ENCODE assay signal across 9 mouse cellular contexts in the genomic region with DNA sequence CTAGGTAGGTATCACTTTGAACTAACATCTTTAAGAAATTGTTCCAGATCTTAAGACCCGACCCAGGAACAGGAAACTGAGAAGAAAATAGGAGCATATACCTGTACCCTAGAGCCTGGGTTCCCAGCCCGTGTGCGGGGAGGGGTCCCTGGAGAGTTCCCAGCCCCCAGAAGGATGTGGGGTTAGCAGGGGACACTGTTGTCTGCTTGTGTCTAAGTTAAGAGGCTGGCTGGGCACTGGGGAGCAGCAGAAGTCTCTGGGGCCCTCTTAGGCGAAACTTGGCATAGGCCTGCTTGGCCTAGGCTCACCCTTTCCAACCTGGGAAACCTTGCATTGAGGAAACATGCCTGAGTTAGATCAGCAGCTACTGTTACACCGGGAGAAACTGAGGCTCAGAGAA. TPM values are rescaled to one million over a fixed set of nuclear protein-coding genes. Genes with fewer than 3 reads are reported as not detected.
A peak's percentile ranks its signal among the peaks of the same experiment; 100 is the strongest.
DNase-seq lines count a peak whose midpoint lies in the region; ATAC-seq and TF ChIP-seq lines count a peak whose summit lies in the region.
"Had no signal": no experiment of that assay in that cellular context is flagged by ENCODE, and none has a peak within 500 bp of the region (broad histone marks: within the 10 kb centered on the region; RNA-seq: fewer than 3 reads in every experiment).

No protein-coding gene starts in this region.

- no peaks in the 10 kb centered on the region for H3K36me3 ChIP-seq in kidney, adult 2 months (ENCODE audit: control insufficient read depth, insufficient read depth, low read length)
- H3K36me3 ChIP-seq in forebrain, embryonic 14.5 days (ENCODE audit: control insufficient read depth, insufficient read depth, low read length) = no peaks in the 10 kb centered on the region
- H3K36me3 ChIP-seq in limb, embryonic 12.5 days = no peaks in the 10 kb centered on the region
- H3K36me3 ChIP-seq: liver, embryonic 13.5 days had no signal

- H3K4me2 ChIP-seq in forebrain, embryonic 14.5 days (ENCODE audit: low read length) = 0 out of 2 replicates have a peak overlapping the region, but pooled peaks have one; percentile 72
- H3K4me2 ChIP-seq in limb, embryonic 12.5 days = peak overlapping the region; percentile 91

- no peak overlapping the region for H3K9ac ChIP-seq in forebrain, embryonic 14.5 days (ENCODE audit: low read length)
- no peak overlapping the region for H3K9ac ChIP-seq in limb, embryonic 12.5 days (replicated peaks)
- H3K9ac ChIP-seq: liver, embryonic 13.5 days had no signal

- no peak for ATAC-seq in forebrain, embryonic 14.5 days
- no peak for ATAC-seq in limb, embryonic 12.5 days (ENCODE audit: insufficient number of reproducible peaks, insufficient read depth, low FRiP score, low TSS enrichment, low read depth)

- H3K4me1 ChIP-seq in kidney, adult 2 months (ENCODE audit: control insufficient read depth, insufficient read depth, low read length) = no peaks in the 10 kb centered on the region
- H3K4me1 ChIP-seq in brown adipose tissue, adult 24 weeks (ENCODE audit: control insufficient read depth, insufficient read depth, insufficient read length, low read length) = peaks cover 2% of the 10 kb centered on the region
- peaks cover 21% of the 10 kb centered on the region for H3K4me1 ChIP-seq in forebrain, embryonic 14.5 days (ENCODE audit: control insufficient read depth, insufficient read depth, low read length)
- H3K4me1 ChIP-seq in limb, embryonic 12.5 days (replicated peaks) = peaks cover 39% of the 10 kb centered on the region

- no peak for DNase-seq in kidney, adult 2 months
- no peak for DNase-seq in kidney, adult 11 months
- DNase-seq in forebrain, embryonic 14.5 days (ENCODE audit: low spot score) = no peak
- no peak for DNase-seq in liver
- DNase-seq in left cerebral cortex, adult 2 months (ENCODE audit: extremely low spot score in 1 of 2, low spot score in 2 of 2) = no peak
- DNase-seq: liver, embryonic 13.5 days had no signal

- WGBS in kidney, adult 2 months = 73% methylated on average over 5 of the region's 5 CpGs
- WGBS in forebrain, embryonic 14.5 days = 66% methylated on average over 5 of the region's 5 CpGs
- 62% methylated on average over 5 of the region's 5 CpGs for WGBS in limb, embryonic 12.5 days

- no peaks in the 10 kb centered on the region for H3K27me3 ChIP-seq in kidney, adult 2 months (replicated peaks; ENCODE audit: control insufficient read depth, insufficient read depth, low read length)
- peaks cover 28% of the 10 kb centered on the region for H3K27me3 ChIP-seq in forebrain, embryonic 14.5 days (replicated peaks; ENCODE audit: control insufficient read depth, insufficient read depth, low read length)
- H3K27me3 ChIP-seq in limb, embryonic 12.5 days = peaks cover 80% of the 10 kb centered on the region

- H3K4me3 ChIP-seq in kidney, adult 2 months (ENCODE audit: insufficient read depth, low read depth, low read length) = 0 out of 2 replicates have a peak overlapping the region, but pooled peaks have one; percentile 5
- peak overlapping the region; percentile 74 for H3K4me3 ChIP-seq in brown adipose tissue, adult 24 weeks (ENCODE audit: insufficient read depth, low read depth, low read length)
- no peak overlapping the region for H3K4me3 ChIP-seq in forebrain, embryonic 14.5 days (ENCODE audit: low read depth, low read length)
- H3K4me3 ChIP-seq in limb, embryonic 12.5 days (replicated peaks) = peak overlapping the region; percentile 54
- H3K4me3 ChIP-seq in left cerebral cortex, adult 2 months = no peak overlapping the region

- no peak overlapping the region for H3K27ac ChIP-seq in kidney, adult 2 months (ENCODE audit: insufficient read depth, low read depth, low read length)
- peak overlapping the region; percentile 87 for H3K27ac ChIP-seq in brown adipose tissue, adult 24 weeks (replicated peaks; ENCODE audit: low read depth, low read length)
- no peak overlapping the region for H3K27ac ChIP-seq in forebrain, embryonic 14.5 days (ENCODE audit: low read depth, low read length)
- H3K27ac ChIP-seq in limb, embryonic 12.5 days = no peak overlapping the region
- no peak overlapping the region for H3K27ac ChIP-seq in left cerebral cortex, adult 2 months
- H3K27ac ChIP-seq: liver, embryonic 13.5 days had no signal

- TF ChIP-seq POLR2A in kidney, adult 2 months (IDR thresholded peaks at IDR 0.05; ENCODE audit: low read depth, low read length) = no peak

- no peak for TF ChIP-seq CTCF in kidney, adult 2 months (conservative IDR thresholded peaks at IDR 0.05; ENCODE audit: insufficient read depth, insufficient read length, low read depth, low read length)
- no peak for TF ChIP-seq CTCF in left cerebral cortex, adult 2 months (IDR thresholded peaks at IDR 0.05)

- H3K9me3 ChIP-seq in forebrain, embryonic 14.5 days (replicated peaks; ENCODE audit: control insufficient read depth, low read length) = no peaks in the 10 kb centered on the region
- no peaks in the 10 kb centered on the region for H3K9me3 ChIP-seq in limb, embryonic 12.5 days
- H3K9me3 ChIP-seq: liver, embryonic 13.5 days had no signal

- intact Hi-C loops in left cerebral cortex, adult 2 months (cut with DNase I) = no loop called here

RNA-seq across cellular contexts. Expression of gene Tcf15, which starts 1.1 kb away (rescaled TPM):
- 2.9 and 4.6 TPM in 2 replicates for polyA plus RNA-seq in kidney, adult 2 months (2012; rRNA removed)
- 12.1 and 20.7 TPM in 2 replicates for polyA plus RNA-seq in brown adipose tissue, adult 24 weeks (2012; ENCODE audit: insufficient read depth, insufficient read length, missing spikeins)
- polyA plus RNA-seq in forebrain, embryonic 14.5 days (2014; fragmentation: Nextera tagmentation; extraction: Ambion mirVana) = 1.1 and 1.7 TPM in 2 replicates
- polyA plus RNA-seq in limb, embryonic 12.5 days (2016; fragmentation: Nextera tagmentation; extraction: Ambion mirVana) = 11.5 and 11.9 TPM in 2 replicates
- total RNA-seq in left cerebral cortex, adult 2 months (2021) = 1 to 10 TPM; 1.6 to 2.4 TPM
- total RNA-seq: neutrophil, adult 5-6 weeks had no signal

RNA-seq across cellular contexts. Expression of gene Srxn1, which starts 39.2 kb away (rescaled TPM):
- 113 and 135 TPM in 2 replicates for polyA plus RNA-seq in kidney, adult 2 months (2012; rRNA removed)
- polyA plus RNA-seq in brown adipose tissue, adult 24 weeks (2012; ENCODE audit: insufficient read depth, insufficient read length, missing spikeins) = 36.2 and 39.3 TPM in 2 replicates
- polyA plus RNA-seq in forebrain, embryonic 14.5 days (2014; fragmentation: Nextera tagmentation; extraction: Ambion mirVana) = 11.8 and 12.0 TPM in 2 replicates
- 7.5 and 8.6 TPM in 2 replicates for polyA plus RNA-seq in limb, embryonic 12.5 days (2016; fragmentation: Nextera tagmentation; extraction: Ambion mirVana)
- total RNA-seq in left cerebral cortex, adult 2 months (2021) = 100 to 1,000 TPM in 1 of 2 experiments, 10 to 100 TPM in 1; 98.3 to 114 TPM

Comparison
In these comparisons a context has a peak if more than half of its experiments do, and no peak if none do; other contexts are left out.
1. H3K4me3 ChIP-seq: peak in kidney, adult 2 months (single experiment), brown adipose tissue, adult 24 weeks (single experiment) and limb, embryonic 12.5 days (single experiment); none in forebrain, embryonic 14.5 days (single experiment) and left cerebral cortex, adult 2 months (single experiment).